Mouse (Mus musculus): ENCODE results near the gene Hmox2. TPM values are rescaled to one million over a fixed set of nuclear protein-coding genes. Genes with fewer than 3 reads are reported as not detected.
A peak's percentile ranks its signal among the peaks of the same experiment; 100 is the strongest.

The Hmox2 gene
- total RNA-seq, 2 experiments from 2014 or later, result 8.5 to 13.0 TPM

- no peak for ATAC-seq (replicated peaks; ENCODE audit: low FRiP score, poor library complexity, severe bottlenecking)
These were observed 3.8 kb upstream of the Hmox2 start for GRCm38 (mm10) chr16:4722128-4722914.

- ATAC-seq (replicated peaks; ENCODE audit: low FRiP score, poor library complexity, severe bottlenecking), result no peak
These were observed 3.3 kb upstream of the Hmox2 start for GRCm38 (mm10) chr16:4722915-4723209.

GRCm38 (mm10) chr16:4725266-4725665, 895 bp upstream of the Hmox2 start:
- no peak for ATAC-seq (replicated peaks; ENCODE audit: low FRiP score, poor library complexity, severe bottlenecking)

GRCm38 (mm10) chr16:4726528-4727128, 467 bp downstream of the Hmox2 start:
- ATAC-seq (replicated peaks; ENCODE audit: low FRiP score, poor library complexity, severe bottlenecking), result peak; percentile 59

- no peak for ATAC-seq (replicated peaks; ENCODE audit: low FRiP score, poor library complexity, severe bottlenecking)
These were observed 1.4 kb downstream of the Hmox2 start for GRCm38 (mm10) chr16:4727526-4727925.

- no peak for ATAC-seq (replicated peaks; ENCODE audit: low FRiP score, poor library complexity, severe bottlenecking)
These were observed 1.8 kb downstream of the Hmox2 start for GRCm38 (mm10) chr16:4727963-4728362.

GRCm38 (mm10) chr16:4730776-4731358, 4.7 kb downstream of the Hmox2 start:
- no peak for ATAC-seq (replicated peaks; ENCODE audit: low FRiP score, poor library complexity, severe bottlenecking)

GRCm38 (mm10) chr16:4736262-4736661, 10.1 kb downstream of the Hmox2 start:
- no peak for ATAC-seq (replicated peaks; ENCODE audit: low FRiP score, poor library complexity, severe bottlenecking)

GRCm38 (mm10) chr16:4739994-4740393, 13.8 kb downstream of the Hmox2 start:
- no peak for ATAC-seq (replicated peaks; ENCODE audit: low FRiP score, poor library complexity, severe bottlenecking)

- no peak for ATAC-seq (replicated peaks; ENCODE audit: low FRiP score, poor library complexity, severe bottlenecking)
These were observed 16.0 kb downstream of the Hmox2 start for GRCm38 (mm10) chr16:4742186-4742585.

GRCm38 (mm10) chr16:4752155-4752554, 26.0 kb downstream of the Hmox2 start:
- ATAC-seq (replicated peaks; ENCODE audit: low FRiP score, poor library complexity, severe bottlenecking), result no peak

GRCm38 (mm10) chr16:4754045-4754444, 27.9 kb downstream of the Hmox2 start:
- ATAC-seq (replicated peaks; ENCODE audit: low FRiP score, poor library complexity, severe bottlenecking), result no peak

GRCm38 (mm10) chr16:4756660-4757335, 30.6 kb downstream of the Hmox2 start:
- 0 out of 2 replicates have a peak, but pooled peaks have one; percentile 42 for ATAC-seq (replicated peaks; ENCODE audit: low FRiP score, poor library complexity, severe bottlenecking)

- no peak for ATAC-seq (replicated peaks; ENCODE audit: low FRiP score, poor library complexity, severe bottlenecking)
These were observed 36.3 kb downstream of the Hmox2 start for GRCm38 (mm10) chr16:4762437-4762836.

- peak; percentile 70; the same call in 1 of the 2 replicates for ATAC-seq (replicated peaks; ENCODE audit: low FRiP score, poor library complexity, severe bottlenecking)
These were observed 37.1 kb downstream of the Hmox2 start for GRCm38 (mm10) chr16:4763276-4763675.

- no peak for ATAC-seq (replicated peaks; ENCODE audit: low FRiP score, poor library complexity, severe bottlenecking)
These were observed 39.7 kb downstream of the Hmox2 start for GRCm38 (mm10) chr16:4765852-4766251.

- 0 out of 2 replicates have a peak, but pooled peaks have one; percentile 6 for ATAC-seq (replicated peaks; ENCODE audit: low FRiP score, poor library complexity, severe bottlenecking)
These were observed 41.0 kb downstream of the Hmox2 start for GRCm38 (mm10) chr16:4767012-4767790.

- ATAC-seq (replicated peaks; ENCODE audit: low FRiP score, poor library complexity, severe bottlenecking), result no peak
These were observed 42.6 kb downstream of the Hmox2 start for GRCm38 (mm10) chr16:4768719-4769118.

GRCm38 (mm10) chr16:4773289-4773970, 47.3 kb downstream of the Hmox2 start:
- no peak for ATAC-seq (replicated peaks; ENCODE audit: low FRiP score, poor library complexity, severe bottlenecking)

Data from erythroid progenitor cell, adult 5-6 weeks (primary cell).